Comparison of ENCODE assay signal across 8 mouse cellular contexts in genomic region chr6:125046691-125047090, GRCm38 (mm10). TPM values are rescaled to one million over a fixed set of nuclear protein-coding genes. Genes with fewer than 3 reads are reported as not detected.
DNase-seq lines count a peak whose midpoint lies in the region; ATAC-seq and TF ChIP-seq lines count a peak whose summit lies in the region.

No protein-coding gene starts in this region.

- H3K9ac ChIP-seq in hindbrain, embryonic 15.5 days = no peak overlapping the region

- H3K4me2 ChIP-seq in hindbrain, embryonic 15.5 days = no peak overlapping the region

- H3K4me1 ChIP-seq in cerebellum, adult 2 months (ENCODE audit: control insufficient read depth, insufficient read depth, low read length) = 0 out of 2 replicates have a peak, but pooled peaks cover 4% of the 10 kb centered on the region
- no peaks in the 10 kb centered on the region for H3K4me1 ChIP-seq in hindbrain, embryonic 15.5 days (replicated peaks)

- peak; percentile 90 for DNase-seq in R1 (ENCODE audit: low read depth, low spot score)
- DNase-seq in cerebellum, adult 2 months = peak; percentile 84 to 85
- DNase-seq in layer of hippocampus, postnatal 14 days (ENCODE audit: low spot score in 2 of 2) = peak; percentile 68 to 87
- DNase-seq in lung, postnatal 25 days (ENCODE audit: low spot score) = peak; percentile 82
- peak; percentile 89 for DNase-seq in retina, postnatal 1 day
- DNase-seq in urinary bladder, postnatal 25 days (ENCODE audit: low spot score) = peak; percentile 75

- no peak overlapping the region for H3K4me3 ChIP-seq in cerebellum, adult 2 months (replicated peaks; ENCODE audit: insufficient read depth, low read depth, low read length)
- H3K4me3 ChIP-seq in hindbrain, embryonic 15.5 days = no peak overlapping the region

- peak; percentile 93 for TF ChIP-seq CTCF in cerebellum, adult 2 months (IDR thresholded peaks at IDR 0.05; ENCODE audit: borderline replicate concordance, insufficient read depth, low read depth, low read length)

- no peaks in the 10 kb centered on the region for H3K9me3 ChIP-seq in hindbrain, embryonic 15.5 days

- no peaks in the 10 kb centered on the region for H3K27me3 ChIP-seq in cerebellum, adult 2 months (ENCODE audit: control insufficient read depth, insufficient read depth, low read length)
- no peaks in the 10 kb centered on the region for H3K27me3 ChIP-seq in hindbrain, embryonic 15.5 days

- no peak for TF ChIP-seq POLR2A in cerebellum, adult 2 months (IDR thresholded peaks at IDR 0.05; ENCODE audit: borderline replicate concordance, insufficient read depth, low read length)

- no peak overlapping the region; the same call in 1 of the 2 replicates for H3K27ac ChIP-seq in cerebellum, adult 2 months (ENCODE audit: insufficient read depth, low read length)
- no peak overlapping the region for H3K27ac ChIP-seq in hindbrain, embryonic 15.5 days (replicated peaks)

- H3K36me3 ChIP-seq in hindbrain, embryonic 15.5 days = peaks cover 43% of the 10 kb centered on the region

- WGBS in cerebellum, adult 2 months = 3% methylated on average over 5 of the region's 5 CpGs
- 23% methylated on average over 5 of the region's 5 CpGs for WGBS in hindbrain, embryonic 15.5 days

- ATAC-seq in frontal cortex, adult (ENCODE audit: low TSS enrichment) = peak; percentile 69
- peak; percentile 12; the same call in 1 of the 2 replicates for ATAC-seq in hindbrain, embryonic 15.5 days (ENCODE audit: low FRiP score, low read depth)

RNA-seq across cellular contexts. Expression of gene Acrbp, which starts 2.8 kb away (rescaled TPM):
- 23.7 and 24.8 TPM in 2 replicates for polyA plus RNA-seq in cerebellum, adult 2 months (2012; rRNA removed)
- polyA plus RNA-seq in hindbrain, embryonic 15.5 days (2015; fragmentation: Nextera tagmentation; extraction: Ambion mirVana) = 19.1 and 20.9 TPM in 2 replicates
- 1 to 10 TPM; 6.2 to 8.1 TPM for total RNA-seq in layer of hippocampus, postnatal 14 days (2021)

RNA-seq across cellular contexts. Expression of gene Ing4, which starts 7.1 kb away (rescaled TPM):
- 75.7 and 80.2 TPM in 2 replicates for polyA plus RNA-seq in cerebellum, adult 2 months (2012; rRNA removed)
- polyA plus RNA-seq in hindbrain, embryonic 15.5 days (2015; fragmentation: Nextera tagmentation; extraction: Ambion mirVana) = 141 and 144 TPM in 2 replicates
- 10 to 100 TPM; 62.5 to 62.6 TPM for total RNA-seq in layer of hippocampus, postnatal 14 days (2021)

RNA-seq across cellular contexts. Expression of gene Lpar5, which starts 21.0 kb away (rescaled TPM):
- polyA plus RNA-seq in cerebellum, adult 2 months (2012; rRNA removed) = 0.57 and 0.84 TPM in 2 replicates
- polyA plus RNA-seq in hindbrain, embryonic 15.5 days (2015; fragmentation: Nextera tagmentation; extraction: Ambion mirVana) = 0.54 and 1.0 TPM in 2 replicates
- total RNA-seq in layer of hippocampus, postnatal 14 days (2021) = 1 to 10 TPM in 1 of 2 experiments, under 1 TPM in 1; 0.94 to 1.6 TPM

RNA-seq across cellular contexts. Expression of gene Zfp384, which starts 37.7 kb away (rescaled TPM):
- polyA plus RNA-seq in cerebellum, adult 2 months (2012; rRNA removed) = 57.3 and 64.8 TPM in 2 replicates
- polyA plus RNA-seq in hindbrain, embryonic 15.5 days (2015; fragmentation: Nextera tagmentation; extraction: Ambion mirVana) = 14.9 and 19.6 TPM in 2 replicates
- total RNA-seq in layer of hippocampus, postnatal 14 days (2021) = 10 to 100 TPM; 41.9 to 49.2 TPM

RNA-seq across cellular contexts. Expression of gene Chd4, which starts 49.1 kb away (rescaled TPM):
- polyA plus RNA-seq in cerebellum, adult 2 months (2012; rRNA removed) = 110 and 112 TPM in 2 replicates
- polyA plus RNA-seq in hindbrain, embryonic 15.5 days (2015; fragmentation: Nextera tagmentation; extraction: Ambion mirVana) = 90.3 and 93.1 TPM in 2 replicates
- 100 to 1,000 TPM; 173 to 193 TPM for total RNA-seq in layer of hippocampus, postnatal 14 days (2021)
